Mouse (Mus musculus) intestine, embryonic 15.5 days (tissue): ENCODE results near the gene Scg5. TPM values are rescaled to one million over a fixed set of nuclear protein-coding genes. Genes with fewer than 3 reads are reported as not detected.
A peak's percentile ranks its signal among the peaks of the same experiment; 100 is the strongest.

Experiments
- ATAC-seq: fragments of 200-750 bp; cut with Nextera tagmentation; 2 replicates; pipeline ENCODE4 v1.8.0; 2017; ENCODE audit warnings: moderate TSS enrichment, moderate library complexity
- H3K27ac ChIP-seq: fragments of 300-500 bp; sonication (generic); 2 replicates; pipeline ENCODE4 v1.5.1; 2015; ENCODE audit warnings: mild to moderate bottlenecking, inconsistent platforms
- H3K27me3 ChIP-seq: fragments of 300-500 bp; sonication (generic); replicated peaks from 2 replicates; pipeline ENCODE4 v1.6.1; 2015; ENCODE audit warnings: inconsistent platforms
- H3K36me3 ChIP-seq: fragments of 300-500 bp; sonication (generic); 2 replicates; pipeline ENCODE4 v1.6.1; 2015; ENCODE audit warnings: inconsistent platforms
- H3K4me1 ChIP-seq: fragments of 300-500 bp; sonication (generic); replicated peaks from 2 replicates; pipeline ENCODE4 v1.6.1; 2015; ENCODE audit warnings: inconsistent platforms
- H3K4me2 ChIP-seq: fragments of 300-500 bp; sonication (generic); replicated peaks from 2 replicates; pipeline ENCODE4 v1.6.1; 2015; ENCODE audit warnings: mild to moderate bottlenecking, inconsistent platforms
- H3K4me3 ChIP-seq: fragments of 300-500 bp; sonication (generic); replicated peaks from 2 replicates; pipeline ENCODE4 v1.5.1; 2015; ENCODE audit warnings: inconsistent platforms
- H3K9ac ChIP-seq: fragments of 300-500 bp; sonication (generic); 2 replicates; pipeline ENCODE4 v1.6.1; 2015; ENCODE audit warnings: inconsistent platforms
- H3K9me3 ChIP-seq: fragments of 300-500 bp; sonication (generic); 2 replicates; pipeline ENCODE4 v1.6.1; 2016; ENCODE audit warnings: inconsistent platforms
- WGBS: fragments of 180-500 bp; shearing (Covaris S2); methylation state at CpG from one replicate; pipeline ENCODE4 v1.1.7; 2015; 5-methylcytosine and 5-hydroxymethylcytosine counted together
- polyA plus RNA-seq: library from polyadenylated mRNA; unstranded; fragments of >200 nt; fragmentation: Nextera tagmentation; extraction: Ambion mirVana; gene quantifications from 2 replicates; pipeline ENCODE4 v1.2.1, GENCODE M21; 2015

Scg5 gene
- polyA plus RNA-seq, 1 experiment from 2014 or later, result 13.3 TPM

DNA sequence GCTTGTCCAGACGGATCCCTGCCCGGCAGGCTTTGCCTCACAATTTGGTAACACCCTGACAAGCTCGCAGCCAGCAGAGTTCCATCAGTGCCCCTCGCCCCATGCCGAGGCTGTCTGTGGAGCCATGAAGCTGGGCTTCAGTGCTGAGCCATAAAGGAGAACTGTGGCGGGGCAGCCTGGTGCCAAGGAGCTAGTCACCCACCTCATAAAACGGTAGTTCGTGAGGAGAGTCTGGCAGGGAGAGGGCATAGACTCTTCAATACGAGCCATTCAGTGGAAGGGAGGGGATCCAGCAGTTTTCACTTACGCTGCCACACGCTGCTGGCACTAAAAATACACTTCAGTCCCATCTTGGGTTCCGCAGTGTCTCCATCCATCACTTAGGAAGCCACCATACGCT is 30.3 kb downstream of the Scg5 start:
- H3K4me3 ChIP-seq, result no peak overlapping the region
- no peaks in the 10 kb centered on the region for H3K36me3 ChIP-seq
- H3K4me2 ChIP-seq, result no peak overlapping the region
- no peak overlapping the region for H3K27ac ChIP-seq
- no peak overlapping the region for H3K9ac ChIP-seq
- H3K4me1 ChIP-seq, result no peaks in the 10 kb centered on the region
- 76% methylated on average over 13 of the region's 13 CpGs for WGBS
- no peaks in the 10 kb centered on the region for H3K27me3 ChIP-seq
- H3K9me3 ChIP-seq, result no peaks in the 10 kb centered on the region
- ATAC-seq, result no peak

DNA sequence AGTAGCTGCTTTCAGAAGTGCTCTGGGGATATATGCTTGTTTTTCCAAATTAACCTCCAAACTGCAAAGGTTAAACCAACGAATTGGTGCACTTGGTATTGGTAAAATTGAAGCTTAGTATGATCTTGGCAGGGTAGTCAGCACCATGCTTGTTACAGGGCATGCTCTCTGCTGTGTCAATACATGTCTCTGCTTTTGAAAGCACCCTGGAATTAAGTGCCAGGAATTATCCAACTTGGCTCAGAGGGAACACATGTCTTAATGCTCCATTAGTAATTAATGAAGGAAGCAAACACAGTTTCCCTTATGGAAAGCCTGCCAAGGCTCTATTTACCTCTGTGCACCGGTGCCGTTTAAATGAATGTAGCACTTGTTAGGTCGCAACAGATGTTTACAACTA is 33.7 kb downstream of the Scg5 start:
- ATAC-seq, result no peak
- Histone ChIP-seq H3K4me3 (no peak overlapping the region), H3K4me1 (no peaks in the 10 kb centered on the region), H3K36me3 (no peaks in the 10 kb centered on the region), H3K27ac (no peak overlapping the region), H3K4me2 (no peak overlapping the region), H3K9me3 (no peaks in the 10 kb centered on the region), H3K9ac (no peak overlapping the region), H3K27me3 (no peaks in the 10 kb centered on the region)
- WGBS, result 66% methylated on average over 4 of the region's 4 CpGs

DNA sequence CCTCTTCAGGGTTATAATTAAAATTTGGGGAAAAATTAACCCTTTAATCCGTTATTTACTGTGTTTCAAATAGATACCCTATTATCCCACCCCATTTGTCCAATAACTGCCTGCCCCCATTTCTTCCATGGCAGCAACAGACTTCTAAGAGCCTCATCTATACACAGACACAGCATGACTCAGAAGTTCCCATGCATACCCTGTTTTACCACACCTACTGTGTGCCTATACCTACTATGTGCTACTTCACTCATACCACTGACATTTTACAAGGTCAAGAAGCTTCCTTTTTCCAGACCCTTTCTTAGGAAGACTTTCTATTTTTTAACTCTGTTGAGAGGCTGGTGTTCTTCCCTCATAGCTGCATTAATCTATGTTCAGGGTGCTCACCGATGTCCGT is 35.4 kb downstream of the Scg5 start:
- no peaks in the 10 kb centered on the region for H3K36me3 ChIP-seq
- no peak overlapping the region for H3K4me3 ChIP-seq
- no peak overlapping the region for H3K9ac ChIP-seq
- H3K4me1 ChIP-seq, result no peaks in the 10 kb centered on the region
- WGBS, result 83% methylated on average over 3 of the region's 3 CpGs
- no peak overlapping the region for H3K27ac ChIP-seq
- no peaks in the 10 kb centered on the region for H3K27me3 ChIP-seq
- no peak overlapping the region for H3K4me2 ChIP-seq
- ATAC-seq, result no peak
- no peaks in the 10 kb centered on the region for H3K9me3 ChIP-seq

DNA sequence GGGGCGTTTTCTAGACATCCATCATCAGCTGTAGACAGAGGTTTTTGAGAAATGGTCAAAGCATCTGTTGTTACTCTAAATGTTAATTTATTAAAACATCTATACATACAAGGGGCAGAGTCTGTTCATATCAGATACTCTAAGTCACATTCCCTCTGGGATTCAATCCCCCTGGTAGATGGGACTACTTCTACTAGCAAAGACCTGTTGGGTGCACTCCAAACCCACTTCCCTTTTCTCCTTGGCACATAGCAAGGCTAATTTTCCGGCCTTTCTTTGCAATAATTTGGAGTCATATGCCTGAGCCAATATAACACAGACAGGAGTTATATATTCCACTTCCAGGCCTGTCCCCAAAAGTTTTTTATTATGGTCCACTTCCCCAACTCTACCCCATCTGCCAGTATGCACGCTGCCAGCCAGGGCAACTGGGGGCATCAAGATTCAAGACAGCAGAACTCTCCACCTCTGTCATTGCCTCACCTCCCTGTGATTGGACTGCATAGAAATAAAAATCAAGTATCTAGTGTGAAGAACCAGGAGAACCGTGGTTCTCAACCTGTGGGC is 40.0 kb downstream of the Scg5 start:
- WGBS, result 80% methylated on average over 4 of the region's 4 CpGs
- Histone ChIP-seq H3K27ac (no peak overlapping the region), H3K4me1 (no peaks in the 10 kb centered on the region), H3K4me3 (no peak overlapping the region), H3K4me2 (no peak overlapping the region), H3K9me3 (no peaks in the 10 kb centered on the region), H3K27me3 (no peaks in the 10 kb centered on the region), H3K9ac (no peak overlapping the region), H3K36me3 (no peaks in the 10 kb centered on the region)
- ATAC-seq, result no peak

DNA sequence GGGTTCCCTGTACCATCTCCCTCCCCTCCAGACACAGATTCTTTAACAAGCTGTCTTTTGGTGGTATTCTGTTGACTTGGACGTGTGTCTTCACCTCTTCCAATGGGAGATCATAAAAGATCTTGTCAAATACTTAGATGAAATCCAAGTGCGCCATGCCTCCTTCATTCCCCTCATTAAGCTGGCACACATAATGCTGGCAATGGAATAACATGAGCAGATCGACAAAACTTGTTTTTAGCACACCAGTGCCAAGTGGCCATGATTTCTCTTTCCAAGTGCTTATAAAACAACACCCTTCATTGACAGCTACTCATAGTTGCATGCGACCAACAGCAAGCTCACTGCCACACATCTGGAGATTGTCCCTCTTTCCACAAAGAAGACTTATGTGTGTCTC is 41.0 kb downstream of the Scg5 start:
- H3K36me3 ChIP-seq, result no peaks in the 10 kb centered on the region
- no peaks in the 10 kb centered on the region for H3K27me3 ChIP-seq
- no peaks in the 10 kb centered on the region for H3K9me3 ChIP-seq
- H3K4me3 ChIP-seq, result no peak overlapping the region
- no peak overlapping the region for H3K9ac ChIP-seq
- no peak overlapping the region for H3K27ac ChIP-seq
- no peaks in the 10 kb centered on the region for H3K4me1 ChIP-seq
- no peak for ATAC-seq
- no peak overlapping the region for H3K4me2 ChIP-seq
- 83% methylated on average over 4 of the region's 4 CpGs for WGBS

DNA sequence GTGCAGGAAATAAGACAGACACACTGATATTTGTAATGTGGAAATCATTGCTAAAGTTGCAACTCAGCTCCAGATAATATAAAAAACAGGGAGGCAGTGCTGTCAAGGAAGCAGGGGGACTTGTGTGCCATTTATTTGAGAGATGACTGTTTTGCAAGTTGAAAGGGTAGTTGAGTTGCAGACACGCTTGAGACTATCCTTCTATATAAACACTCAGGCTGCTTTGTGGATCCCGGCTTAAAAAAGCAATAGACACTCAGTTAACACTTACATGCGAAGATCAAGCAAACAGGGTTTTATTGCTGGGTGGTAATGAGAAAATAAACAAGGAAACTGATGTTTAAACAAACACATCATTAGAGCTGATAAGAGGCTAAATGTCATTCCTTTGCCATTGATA is 44.1 kb downstream of the Scg5 start:
- H3K36me3 ChIP-seq, result no peaks in the 10 kb centered on the region
- no peak overlapping the region for H3K9ac ChIP-seq
- H3K27me3 ChIP-seq, result no peaks in the 10 kb centered on the region
- no peaks in the 10 kb centered on the region for H3K9me3 ChIP-seq
- H3K4me2 ChIP-seq, result no peak overlapping the region
- WGBS, result 14% methylated on average over 3 of the region's 3 CpGs
- no peak overlapping the region for H3K27ac ChIP-seq
- H3K4me3 ChIP-seq, result no peak overlapping the region
- ATAC-seq, result no peak
- no peaks in the 10 kb centered on the region for H3K4me1 ChIP-seq

DNA sequence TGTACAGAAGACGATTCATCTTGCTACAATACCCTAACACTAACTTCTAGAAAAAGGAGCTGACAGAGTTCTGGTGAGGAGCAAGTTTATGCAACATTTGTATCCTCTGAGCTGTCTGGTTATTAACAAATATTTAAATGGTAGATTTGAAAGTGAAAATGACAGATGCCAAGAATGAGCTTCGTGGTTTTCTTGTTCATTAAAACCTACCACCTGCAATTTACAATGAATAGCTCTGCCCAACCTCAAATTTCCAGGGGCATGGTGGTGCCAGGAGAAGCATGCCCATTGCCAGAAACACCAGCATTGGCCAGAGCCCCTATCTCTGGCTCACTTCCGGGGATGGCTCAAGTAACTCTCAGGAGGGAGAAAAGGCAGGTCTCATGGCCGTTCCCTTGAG is 47.4 kb downstream of the Scg5 start:
- Histone ChIP-seq H3K27me3 (no peaks in the 10 kb centered on the region), H3K4me1 (no peaks in the 10 kb centered on the region), H3K9ac (no peak overlapping the region), H3K4me3 (no peak overlapping the region), H3K9me3 (no peaks in the 10 kb centered on the region), H3K36me3 (no peaks in the 10 kb centered on the region), H3K4me2 (no peak overlapping the region), H3K27ac (no peak overlapping the region)
- ATAC-seq, result no peak
- 62% methylated on average over 4 of the region's 4 CpGs for WGBS

DNA sequence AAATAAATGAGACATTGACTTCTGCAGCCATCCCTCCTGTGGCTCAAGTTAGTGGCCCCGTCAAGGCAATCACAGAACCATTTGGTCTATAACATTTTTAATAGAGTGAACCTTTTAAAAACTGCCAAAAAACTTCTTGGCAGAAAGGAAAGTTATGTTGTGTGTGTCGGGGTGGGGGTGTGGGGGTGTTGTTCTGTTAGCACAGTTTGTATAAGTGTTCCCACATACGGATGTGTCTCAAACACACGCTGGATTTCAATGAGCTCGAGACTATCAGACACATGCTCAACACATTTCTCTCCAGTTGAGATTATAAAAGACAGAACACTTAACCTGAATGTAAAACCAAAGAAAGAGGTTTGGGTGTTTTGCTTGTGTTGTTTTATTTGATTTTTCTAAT is 47.8 kb downstream of the Scg5 start:
- H3K27me3 ChIP-seq, result no peaks in the 10 kb centered on the region
- 66% methylated on average over 5 of the region's 5 CpGs for WGBS
- ATAC-seq, result no peak
- no peak overlapping the region for H3K4me3 ChIP-seq
- no peaks in the 10 kb centered on the region for H3K36me3 ChIP-seq
- H3K4me1 ChIP-seq, result no peaks in the 10 kb centered on the region
- no peak overlapping the region for H3K4me2 ChIP-seq
- no peak overlapping the region for H3K27ac ChIP-seq
- no peaks in the 10 kb centered on the region for H3K9me3 ChIP-seq
- no peak overlapping the region for H3K9ac ChIP-seq

DNA sequence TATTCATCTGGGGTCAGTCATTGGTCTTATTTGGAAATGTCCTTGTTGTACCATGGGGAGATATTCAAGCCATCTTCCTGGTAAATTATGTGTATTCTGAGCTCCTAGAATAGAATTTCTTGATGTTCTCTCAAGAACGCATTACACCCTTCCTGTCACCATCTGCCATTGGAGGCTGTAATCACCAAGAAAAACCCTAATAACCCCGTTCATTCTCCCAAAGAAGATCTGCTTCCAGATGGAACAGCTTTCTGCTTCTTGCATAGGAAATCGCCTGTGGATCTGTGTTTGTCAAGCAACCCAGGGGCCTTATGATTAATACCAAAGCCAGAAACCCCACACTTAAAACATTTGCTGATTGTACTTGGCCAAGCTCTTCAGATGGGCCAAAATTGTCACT is 49.6 kb downstream of the Scg5 start:
- 79% methylated on average over 3 of the region's 3 CpGs for WGBS
- no peak for ATAC-seq
- no peak overlapping the region for H3K4me2 ChIP-seq
- no peaks in the 10 kb centered on the region for H3K27me3 ChIP-seq
- no peak overlapping the region for H3K9ac ChIP-seq
- H3K4me1 ChIP-seq, result no peaks in the 10 kb centered on the region
- H3K36me3 ChIP-seq, result no peaks in the 10 kb centered on the region
- H3K9me3 ChIP-seq, result no peaks in the 10 kb centered on the region
- no peak overlapping the region for H3K27ac ChIP-seq
- no peak overlapping the region for H3K4me3 ChIP-seq

DNA sequence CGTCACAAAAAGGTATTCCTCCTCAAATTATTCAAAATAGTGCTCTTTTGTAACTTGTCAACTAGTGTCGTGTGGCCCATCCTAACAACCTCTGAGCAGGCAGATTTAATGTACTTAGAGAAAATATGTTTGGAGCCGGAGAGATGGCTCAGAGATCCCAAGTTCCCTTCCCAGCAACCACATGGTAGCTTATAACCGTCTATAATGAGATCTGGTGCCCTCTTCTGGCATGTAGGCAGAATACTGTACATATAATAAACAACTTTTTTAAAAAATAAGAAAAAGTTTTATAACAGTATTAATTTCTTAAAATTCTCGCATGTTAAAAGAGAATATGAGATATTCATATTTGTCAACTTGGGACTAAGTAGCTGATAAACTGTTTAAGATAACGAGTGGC is 50.9 kb downstream of the Scg5 start:
- Histone ChIP-seq H3K4me1 (no peaks in the 10 kb centered on the region), H3K27me3 (no peaks in the 10 kb centered on the region), H3K4me2 (no peak overlapping the region), H3K9ac (no peak overlapping the region), H3K36me3 (no peaks in the 10 kb centered on the region), H3K27ac (no peak overlapping the region), H3K4me3 (no peak overlapping the region), H3K9me3 (no peaks in the 10 kb centered on the region)
- ATAC-seq, result no peak
- 75% methylated on average over 6 of the region's 6 CpGs for WGBS

DNA sequence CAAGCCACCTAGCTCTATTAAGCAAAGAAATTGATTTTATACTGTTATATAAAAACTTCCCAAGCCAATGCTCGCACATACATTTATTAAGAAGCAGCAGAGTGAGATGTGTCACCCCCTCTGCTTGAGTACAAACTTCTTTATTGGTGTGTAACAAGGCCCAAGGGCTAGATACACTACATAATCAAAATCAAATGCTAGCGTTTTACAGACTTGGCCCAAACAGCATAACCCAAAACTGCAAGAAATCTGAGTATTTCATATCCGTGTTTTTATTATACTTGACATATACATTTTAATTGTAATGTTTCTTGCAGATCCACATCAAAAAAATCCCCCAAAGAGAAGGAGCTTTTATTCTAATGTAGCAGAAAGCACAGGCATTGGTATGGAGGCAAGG is 52.6 kb downstream of the Scg5 start:
- no peak overlapping the region for H3K27ac ChIP-seq
- H3K4me3 ChIP-seq, result no peak overlapping the region
- no peaks in the 10 kb centered on the region for H3K4me1 ChIP-seq
- ATAC-seq, result no peak
- H3K36me3 ChIP-seq, result no peaks in the 10 kb centered on the region
- no peaks in the 10 kb centered on the region for H3K27me3 ChIP-seq
- no peak overlapping the region for H3K4me2 ChIP-seq
- 88% methylated on average over 3 of the region's 3 CpGs for WGBS
- no peak overlapping the region for H3K9ac ChIP-seq
- no peaks in the 10 kb centered on the region for H3K9me3 ChIP-seq

DNA sequence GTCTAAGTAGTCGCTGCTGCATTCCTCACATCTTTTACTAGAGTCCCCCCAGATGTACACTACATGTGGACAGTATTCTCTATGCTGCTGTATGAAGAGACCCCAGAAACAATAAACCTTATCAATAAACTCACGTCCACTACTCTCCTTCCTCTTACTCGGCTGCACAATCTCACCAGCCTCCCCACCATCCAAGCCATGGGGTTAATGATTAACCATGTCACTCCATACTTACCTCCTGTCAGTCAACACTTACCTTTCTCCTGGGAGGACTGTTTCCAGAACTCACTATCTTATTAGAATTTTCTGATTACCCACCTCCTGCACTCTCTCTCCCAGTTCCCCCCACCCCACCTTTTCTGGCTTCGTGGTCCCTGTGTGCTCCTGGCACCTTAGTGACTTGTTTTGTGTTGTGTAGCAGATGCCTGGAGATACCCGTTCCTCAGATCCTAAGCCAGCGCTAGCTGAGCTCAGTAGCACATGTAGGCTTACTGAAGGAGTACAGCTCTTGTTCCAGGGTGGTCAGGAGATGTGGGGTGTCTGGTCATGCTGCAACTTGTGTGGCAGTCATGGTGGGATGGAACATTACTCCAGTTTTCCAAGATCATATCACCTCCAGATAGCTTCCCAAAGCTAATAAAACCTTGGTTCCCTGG is 54.6 kb downstream of the Scg5 start:
- no peak overlapping the region; the same call in 1 of the 2 replicates for H3K4me2 ChIP-seq
- no peaks in the 10 kb centered on the region for H3K9me3 ChIP-seq
- no peak overlapping the region for H3K9ac ChIP-seq
- H3K36me3 ChIP-seq, result no peaks in the 10 kb centered on the region
- H3K4me3 ChIP-seq, result no peak overlapping the region
- H3K27ac ChIP-seq, result no peak overlapping the region
- WGBS, result 58% methylated on average over 6 of the region's 6 CpGs
- no peaks in the 10 kb centered on the region for H3K27me3 ChIP-seq
- H3K4me1 ChIP-seq, result no peaks in the 10 kb centered on the region
- peak; percentile 97 for ATAC-seq

DNA sequence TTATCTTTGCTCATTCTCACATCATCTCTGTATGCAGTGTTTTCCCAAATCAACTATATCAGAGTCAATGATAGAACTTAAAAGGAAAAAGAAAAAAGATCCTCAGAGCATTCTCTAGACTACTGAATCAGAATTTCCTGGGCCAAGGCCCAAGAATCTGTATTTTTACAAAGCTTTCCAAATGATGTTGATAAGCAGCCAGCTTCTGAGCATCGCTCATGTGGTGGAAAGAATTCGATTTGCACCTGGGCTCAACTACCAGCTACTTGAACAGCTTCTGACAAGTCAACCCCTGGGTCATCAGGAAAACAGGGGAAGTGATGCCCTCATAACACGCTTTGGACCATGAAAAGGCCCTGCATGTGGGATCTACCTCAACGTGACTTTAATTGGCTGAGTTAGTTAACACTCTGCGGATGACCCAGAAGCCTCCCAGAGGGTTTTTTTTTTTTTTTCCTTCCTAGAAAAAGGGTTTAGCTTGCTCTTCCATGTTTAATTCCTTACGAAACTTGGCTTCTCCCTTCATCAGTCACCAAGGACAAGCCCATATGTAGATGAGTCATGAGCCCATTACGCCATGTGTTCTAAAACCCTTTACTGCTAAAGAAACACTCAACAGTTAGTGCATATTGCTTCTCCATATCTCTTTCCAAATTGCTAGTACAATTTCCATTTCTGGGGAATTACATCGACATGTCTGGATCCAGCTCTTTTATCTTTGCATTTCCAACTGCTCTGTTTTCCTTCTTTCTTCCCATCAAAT is 60.2 kb downstream of the Scg5 start:
- Histone ChIP-seq H3K36me3 (no peaks in the 10 kb centered on the region), H3K4me2 (no peak overlapping the region), H3K4me1 (no peaks in the 10 kb centered on the region), H3K27me3 (no peaks in the 10 kb centered on the region), H3K9ac (no peak overlapping the region), H3K9me3 (no peaks in the 10 kb centered on the region), H3K4me3 (no peak overlapping the region), H3K27ac (no peak overlapping the region)
- 83% methylated on average over 8 of the region's 8 CpGs for WGBS
- no peak for ATAC-seq
